Mouse (Mus musculus): ENCODE measurements around the gene Ppp1r21. TPM values are rescaled to one million over a fixed set of nuclear protein-coding genes. Genes with fewer than 3 reads are reported as not detected.

Ppp1r21 gene
- polyA plus RNA-seq (2015; fragmentation: Nextera tagmentation; extraction: Ambion mirVana): 31.0 and 33.8 TPM in 2 replicates

DNA sequence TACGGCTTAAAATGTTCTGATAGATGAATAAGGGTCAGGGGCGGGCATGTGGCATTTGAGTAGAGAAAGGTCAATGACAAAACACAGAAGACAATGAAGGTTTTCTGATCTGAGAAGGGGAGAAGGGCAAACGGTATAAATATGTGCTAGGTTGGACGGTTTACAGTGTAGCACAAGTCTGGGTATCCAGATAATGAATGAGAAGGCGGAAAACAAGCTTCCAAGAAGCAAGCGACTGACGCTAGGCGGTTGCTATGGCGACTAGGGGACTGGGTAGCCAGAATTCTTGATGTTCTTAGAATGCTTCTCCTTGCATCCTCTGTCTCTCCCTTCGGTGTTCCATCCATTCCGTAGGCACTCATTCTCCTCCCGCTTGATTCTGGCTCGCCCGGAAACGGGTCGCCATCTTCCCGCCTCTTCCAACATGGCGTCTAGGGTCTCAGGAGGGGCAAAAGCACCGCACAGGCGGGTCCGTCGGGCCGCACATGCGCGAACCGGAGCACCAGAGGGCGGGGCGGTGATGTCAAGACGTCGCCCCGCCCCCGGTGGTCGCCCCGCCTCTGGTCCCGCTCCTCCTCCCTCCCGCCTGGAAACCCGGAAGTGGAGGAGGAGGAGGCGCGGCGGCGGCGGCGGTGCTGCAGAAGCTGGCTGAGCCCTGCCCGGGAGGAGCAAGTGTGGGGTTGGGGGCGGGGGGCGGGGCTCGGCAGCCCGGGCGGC lies at the start of gene Ppp1r21:
Ppp1r21 (plus strand) TSS at position 600 of the 717 bp plus-strand sequence.
- peak; percentile 95 for DNase-seq (ENCODE audit: low spot score)

DNA sequence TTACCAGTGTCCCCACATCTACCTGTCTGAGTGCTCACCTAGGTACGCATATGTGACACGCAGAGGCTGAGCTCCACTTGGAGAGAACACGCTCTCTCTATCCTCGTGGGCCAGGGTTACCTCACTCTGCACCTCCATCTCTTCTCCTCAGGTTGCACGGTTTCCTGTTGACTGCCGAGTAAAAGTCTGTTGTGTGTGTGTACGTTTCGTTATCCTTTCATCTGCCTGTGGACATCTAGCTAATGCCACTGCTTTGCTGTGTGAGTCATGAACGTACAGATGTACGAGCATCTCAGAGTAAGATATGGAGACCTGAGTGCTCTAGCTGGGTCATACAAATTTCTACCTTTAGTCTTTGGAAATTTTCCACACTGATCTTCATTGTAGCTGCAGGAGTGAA lies 49.5 kb upstream of the Ppp1r21 start:
- DNase-seq (ENCODE audit: low spot score): no peak

DNA sequence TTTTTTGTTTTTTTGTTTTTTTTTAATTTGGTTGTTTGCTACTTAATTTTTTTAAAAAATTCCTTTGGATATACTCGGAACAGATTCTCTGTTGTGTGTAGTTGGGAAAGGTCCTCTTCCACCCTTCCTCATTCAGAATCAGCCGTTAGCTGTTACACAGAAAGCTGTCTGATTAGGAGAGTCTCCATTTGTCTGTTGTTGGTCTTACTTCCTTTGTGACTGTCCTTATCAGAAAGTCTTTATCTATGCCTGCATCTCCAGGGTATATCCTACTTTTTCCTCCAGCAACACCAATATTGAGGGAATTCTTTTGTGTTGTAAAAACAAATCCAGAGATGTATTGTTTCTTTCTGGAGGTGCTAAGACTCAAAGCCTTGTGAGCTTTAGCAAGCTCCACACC lies 48.9 kb upstream of the Ppp1r21 start:
- no peak for DNase-seq (ENCODE audit: low spot score)

DNA sequence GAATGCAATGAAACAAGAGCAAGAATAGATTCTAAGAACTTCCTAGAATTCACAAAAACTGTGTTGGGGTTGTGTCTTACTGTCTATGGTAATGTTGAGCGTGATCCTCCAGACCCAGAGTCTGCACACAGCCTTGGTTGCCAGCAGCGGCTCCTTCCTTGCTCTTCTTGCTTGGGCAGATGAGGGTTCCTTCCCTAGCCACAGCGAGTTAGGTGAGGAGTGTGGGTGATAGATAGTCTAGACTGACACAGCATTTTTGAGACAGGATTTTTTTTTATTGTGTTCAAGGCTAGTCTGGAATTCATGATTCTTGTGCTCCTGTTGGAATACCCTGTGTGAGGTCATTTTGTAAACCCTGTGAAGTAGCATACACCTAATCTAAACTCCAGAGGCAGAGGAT lies 48.3 kb upstream of the Ppp1r21 start:
- no peak for DNase-seq (ENCODE audit: low spot score)

DNA sequence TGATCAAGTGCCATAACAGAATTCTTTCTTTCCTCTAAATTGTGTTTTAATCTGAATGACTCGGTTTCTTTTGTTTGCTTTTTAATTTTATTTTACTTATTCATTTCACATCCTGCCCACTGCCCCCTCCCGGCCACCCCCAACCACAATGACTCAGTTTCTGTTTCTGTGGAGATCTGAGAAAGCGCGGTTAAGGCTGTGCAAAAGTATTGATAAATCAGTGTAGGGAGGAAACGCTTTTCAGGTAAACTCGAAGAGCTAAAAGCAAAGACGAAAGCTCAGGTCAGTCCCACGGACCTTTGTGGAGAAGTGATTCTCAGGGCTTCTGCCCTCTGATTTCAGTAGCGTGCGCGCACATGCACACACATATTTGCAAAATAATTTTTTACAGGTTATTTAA lies 45.4 kb upstream of the Ppp1r21 start:
- DNase-seq (ENCODE audit: low spot score): no peak

DNA sequence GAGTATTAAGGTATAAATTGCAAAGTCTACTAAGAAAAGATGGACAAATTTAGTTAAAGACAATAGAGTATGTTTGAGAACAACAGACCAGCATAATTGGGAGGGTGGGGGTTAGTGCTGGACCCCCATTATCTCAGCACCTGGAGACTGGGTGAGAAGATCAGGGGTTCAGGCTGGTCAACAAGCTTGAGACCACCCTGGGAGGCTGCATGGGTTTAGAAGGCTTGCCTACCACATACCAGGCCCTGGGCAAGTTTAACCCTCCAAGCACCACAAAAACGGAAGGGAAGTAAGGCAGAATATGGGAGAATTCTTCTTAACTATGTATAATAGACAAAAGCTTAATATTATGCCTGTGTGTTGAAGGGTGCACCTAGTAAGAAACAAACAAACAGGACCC lies 45.0 kb upstream of the Ppp1r21 start:
- no peak for DNase-seq (ENCODE audit: low spot score)

DNA sequence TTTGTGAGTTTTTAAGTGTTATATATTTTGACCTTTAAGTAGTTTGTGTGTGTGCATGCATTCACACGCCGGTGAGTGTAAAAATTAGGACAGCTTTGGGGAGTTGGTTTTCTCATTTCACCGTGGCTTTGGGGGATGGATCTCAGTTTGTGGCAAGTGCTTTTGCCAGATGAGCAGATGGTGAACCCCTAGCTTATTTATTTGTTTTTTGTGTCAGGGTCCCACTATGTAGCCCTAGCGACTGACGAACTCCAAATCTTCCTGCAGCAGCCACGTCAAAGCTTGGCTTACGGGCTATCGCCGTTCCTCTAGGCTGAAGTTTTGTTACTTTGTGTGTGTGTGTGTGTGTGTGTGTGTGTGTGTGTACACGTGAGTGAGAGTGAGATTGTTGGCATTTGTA lies 39.4 kb upstream of the Ppp1r21 start:
- no peak for DNase-seq (ENCODE audit: low spot score)

DNA sequence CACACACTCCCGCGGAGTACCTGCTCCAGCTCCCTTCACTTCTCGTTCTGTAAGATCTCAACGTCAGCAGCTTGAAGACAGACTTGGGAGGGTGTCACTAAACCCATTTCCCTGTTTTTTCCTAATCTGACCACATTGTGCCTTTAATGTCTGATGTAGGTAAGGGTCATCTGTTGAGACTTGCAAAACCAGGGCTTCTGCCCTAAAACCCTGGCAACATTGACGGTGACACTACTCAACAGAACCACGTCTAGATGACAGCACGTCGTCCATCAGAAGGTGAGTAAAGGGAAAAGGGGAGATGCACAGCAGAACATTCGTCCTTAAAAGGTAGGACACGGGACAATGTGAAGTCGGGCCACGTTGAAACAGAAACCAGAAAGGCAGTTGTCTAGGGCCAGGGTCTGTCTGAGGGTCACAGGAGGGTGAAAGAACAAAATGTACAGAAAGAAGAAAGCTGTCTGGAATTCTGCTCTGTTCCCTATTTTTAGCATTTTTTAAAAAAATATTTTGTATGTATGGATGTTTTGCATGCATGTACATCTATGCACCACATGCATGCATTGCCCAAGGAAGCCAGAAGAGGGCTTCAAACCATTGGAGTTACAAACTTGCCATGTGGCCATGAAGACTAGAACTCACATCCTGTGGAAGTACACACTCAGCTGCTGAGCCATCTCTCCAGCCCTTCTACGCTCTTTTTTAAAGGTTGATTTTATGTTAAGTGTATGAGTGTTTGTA lies 38.4 kb upstream of the Ppp1r21 start:
- peak; percentile 27 for DNase-seq (ENCODE audit: low spot score)

DNA sequence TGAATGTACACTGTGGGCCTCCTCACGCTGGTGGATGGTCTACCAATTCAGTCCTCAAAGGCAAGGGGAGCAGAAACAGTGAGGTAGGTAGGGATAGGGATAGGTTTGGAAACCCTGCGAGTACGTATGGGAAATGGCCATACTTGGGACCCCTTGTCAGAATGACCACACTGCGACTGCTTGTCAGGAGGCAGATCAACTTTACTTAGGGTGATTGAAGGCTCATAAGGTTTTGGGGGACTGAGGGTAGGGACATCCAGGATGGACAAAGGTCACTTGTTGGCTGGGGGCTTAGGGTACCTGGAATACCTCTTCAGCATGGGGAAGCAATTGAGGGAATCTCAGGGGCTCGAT lies 37.8 kb upstream of the Ppp1r21 start:
- DNase-seq (ENCODE audit: low spot score): no peak

DNA sequence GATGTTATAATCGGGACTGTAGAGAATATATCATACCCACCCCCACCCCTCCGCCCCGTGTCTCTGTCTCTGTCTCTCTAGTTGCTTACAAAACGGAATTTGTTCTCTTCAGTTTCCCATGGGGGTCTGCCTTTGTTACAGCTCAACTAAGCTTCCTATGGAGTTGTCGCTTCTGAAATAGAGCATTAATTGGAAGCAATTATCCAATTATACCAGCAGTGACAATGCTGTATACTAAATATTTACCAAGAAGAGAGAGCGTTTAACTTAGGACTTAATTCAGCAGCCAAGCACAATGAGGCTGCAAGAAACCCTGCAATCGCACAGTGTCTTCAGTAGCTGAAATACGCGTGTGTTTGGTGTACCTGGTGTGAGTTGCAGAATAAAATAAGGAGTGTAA lies 36.4 kb upstream of the Ppp1r21 start:
- DNase-seq (ENCODE audit: low spot score): no peak

DNA sequence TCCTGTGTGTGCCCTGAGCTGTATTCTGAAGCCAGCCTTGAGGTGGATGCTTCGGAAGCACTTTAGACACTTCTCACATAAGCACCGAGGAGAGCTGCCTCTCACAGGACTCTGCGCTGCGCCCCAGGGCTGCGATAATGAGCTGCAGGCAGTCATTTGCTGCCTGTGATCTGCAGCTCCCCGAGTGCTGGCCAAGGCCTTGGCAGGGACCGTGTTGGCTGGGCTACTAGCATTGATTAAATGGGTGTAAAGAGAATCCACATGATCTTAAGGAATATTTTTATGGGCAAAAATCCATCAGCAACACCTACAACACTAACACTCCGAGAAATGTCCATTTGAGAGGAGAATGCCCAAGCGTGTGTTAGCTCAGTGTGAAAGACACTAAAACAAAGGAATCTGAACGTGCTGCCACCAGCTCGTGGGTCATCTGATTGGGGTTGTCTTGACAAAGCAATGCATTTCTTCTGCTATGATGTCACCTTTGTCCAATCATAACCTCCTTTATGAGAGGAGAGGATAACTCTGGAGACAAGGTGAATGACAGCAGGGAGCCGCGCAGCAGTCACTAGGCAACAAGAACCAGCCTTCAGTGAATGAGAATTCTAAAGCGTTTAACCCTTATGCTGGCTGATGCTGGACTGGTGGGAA lies 35.7 kb upstream of the Ppp1r21 start:
- no peak for DNase-seq (ENCODE audit: low spot score)

DNA sequence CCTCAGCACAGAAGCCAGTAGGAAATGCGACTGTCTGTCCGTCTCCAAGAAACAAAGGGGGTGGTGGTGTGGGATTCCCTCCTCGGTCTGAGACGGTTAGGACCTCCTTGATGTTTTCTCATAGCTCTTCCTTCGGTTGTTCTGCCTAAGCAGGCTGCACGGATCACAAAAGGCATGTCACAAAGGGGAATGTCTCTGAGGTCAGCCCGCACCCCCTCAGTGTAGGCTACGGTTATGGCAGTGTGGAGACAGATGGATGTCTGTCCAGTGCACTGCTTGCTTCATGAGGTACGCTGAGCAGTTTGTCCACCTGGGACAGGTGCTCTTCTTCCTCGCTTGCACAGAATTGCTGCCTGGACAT lies 35.2 kb upstream of the Ppp1r21 start:
- no peak for DNase-seq (ENCODE audit: low spot score)

DNA sequence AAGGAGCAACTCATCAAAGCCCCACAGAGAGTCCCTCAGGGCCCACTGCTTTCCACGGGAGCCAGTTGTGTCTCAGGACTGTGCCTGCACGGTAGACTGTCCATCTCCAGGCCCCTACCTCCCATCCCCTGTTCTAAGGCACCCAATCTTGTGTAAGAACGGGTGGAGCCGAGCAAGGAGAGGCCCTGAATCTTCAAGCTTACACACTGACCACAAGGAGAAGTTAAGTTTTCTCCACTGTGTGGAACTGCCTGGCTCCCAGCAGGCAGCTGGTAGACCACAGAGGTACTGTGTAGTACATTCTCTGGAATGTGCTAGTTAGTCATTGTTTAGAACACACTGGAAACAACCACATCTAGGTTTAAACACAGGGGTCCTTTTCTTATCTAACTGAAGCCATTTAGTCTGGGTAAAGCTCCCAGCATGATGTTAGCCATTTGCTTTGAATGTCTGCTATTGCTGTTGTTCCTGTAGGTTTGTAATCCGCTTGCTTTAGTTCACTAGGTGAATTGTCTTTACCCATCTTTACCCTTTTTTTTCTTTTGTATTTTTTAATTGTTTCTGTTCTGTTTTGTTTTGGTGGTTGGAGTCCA lies 31.7 kb upstream of the Ppp1r21 start:
- DNase-seq (ENCODE audit: low spot score): no peak

DNA sequence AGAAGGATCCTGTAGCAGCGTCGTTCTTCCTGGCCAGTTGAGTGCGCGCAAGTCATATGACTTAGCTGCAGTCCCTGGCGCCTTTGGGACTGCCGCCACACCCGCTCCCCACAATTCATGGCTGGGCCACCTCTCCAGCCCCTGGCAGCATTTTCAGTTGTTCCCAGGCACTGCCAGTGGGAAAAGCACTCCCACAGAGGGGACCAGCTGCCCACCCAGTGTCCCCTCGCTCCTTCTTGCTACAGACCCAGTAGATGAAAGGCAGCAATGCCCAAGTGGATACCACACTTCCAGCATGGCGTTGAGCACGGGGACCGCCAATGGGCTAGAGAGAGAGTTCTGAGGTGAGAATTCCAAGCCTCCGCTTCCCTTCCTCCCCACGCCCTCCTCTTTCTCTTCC lies 25.9 kb upstream of the Ppp1r21 start:
- DNase-seq (ENCODE audit: low spot score): no peak

DNA sequence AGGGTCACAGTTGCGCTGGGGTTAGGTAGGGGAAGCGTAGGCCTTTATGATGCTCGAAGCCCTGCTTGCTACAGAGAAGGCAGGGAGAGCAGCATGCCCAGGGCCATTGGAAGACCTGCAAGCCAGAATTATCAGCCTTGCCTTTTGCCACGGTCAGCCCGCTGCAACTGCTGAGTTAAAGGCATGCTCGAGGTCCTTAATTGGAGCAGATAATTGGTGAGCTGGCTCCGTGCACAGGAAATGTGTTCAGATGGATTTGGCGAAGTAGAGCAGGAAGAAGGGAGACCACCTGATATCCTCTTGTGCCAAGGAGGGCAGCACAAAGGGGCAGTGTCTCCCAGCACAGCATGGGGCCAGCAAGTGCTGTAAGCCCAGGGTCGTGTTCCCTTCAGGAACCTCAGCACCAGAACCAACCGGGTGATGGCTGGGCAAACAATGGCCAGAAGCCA lies 24.6 kb upstream of the Ppp1r21 start:
- DNase-seq (ENCODE audit: low spot score): no peak

DNA sequence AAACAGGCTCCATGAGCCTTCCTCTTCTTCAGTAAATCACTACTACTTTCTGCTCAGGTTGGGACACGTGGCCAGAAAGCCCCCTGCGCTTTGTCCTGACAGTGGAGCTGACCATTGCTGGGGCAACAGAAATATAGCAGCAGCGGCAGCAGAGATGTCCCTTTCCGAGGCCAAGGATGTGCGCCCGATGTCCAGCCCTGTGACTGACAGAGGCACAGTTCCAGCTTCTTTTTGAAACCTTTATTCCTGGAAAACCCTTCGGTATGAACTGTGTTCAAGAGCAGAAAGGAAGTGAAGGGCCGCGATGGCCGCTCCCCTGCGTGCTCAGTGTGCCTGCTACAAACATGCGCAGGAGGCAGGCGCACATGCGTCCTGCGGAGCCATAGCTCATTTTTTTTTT lies 24.0 kb upstream of the Ppp1r21 start:
- no peak for DNase-seq (ENCODE audit: low spot score)

DNA sequence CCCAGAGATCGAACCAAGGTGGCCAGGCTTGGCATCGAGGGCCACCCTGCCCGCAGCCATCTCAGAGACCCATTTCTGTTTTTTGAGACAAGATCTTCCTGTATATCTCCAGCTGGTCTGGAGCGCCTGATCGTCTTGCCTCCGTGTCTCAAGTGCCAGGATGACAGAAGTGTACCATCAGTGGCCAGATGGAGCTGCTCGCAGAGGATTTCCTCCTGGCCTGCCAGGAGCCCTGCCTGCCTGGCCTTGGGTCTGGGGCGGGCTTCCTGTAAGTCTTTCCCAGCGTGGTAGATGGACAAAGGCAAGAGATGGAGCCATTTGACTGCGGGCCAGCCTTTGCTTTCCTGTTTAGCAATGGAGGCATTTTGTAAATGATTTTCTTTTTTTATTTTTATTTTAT lies 22.5 kb upstream of the Ppp1r21 start:
- no peak for DNase-seq (ENCODE audit: low spot score)

DNA sequence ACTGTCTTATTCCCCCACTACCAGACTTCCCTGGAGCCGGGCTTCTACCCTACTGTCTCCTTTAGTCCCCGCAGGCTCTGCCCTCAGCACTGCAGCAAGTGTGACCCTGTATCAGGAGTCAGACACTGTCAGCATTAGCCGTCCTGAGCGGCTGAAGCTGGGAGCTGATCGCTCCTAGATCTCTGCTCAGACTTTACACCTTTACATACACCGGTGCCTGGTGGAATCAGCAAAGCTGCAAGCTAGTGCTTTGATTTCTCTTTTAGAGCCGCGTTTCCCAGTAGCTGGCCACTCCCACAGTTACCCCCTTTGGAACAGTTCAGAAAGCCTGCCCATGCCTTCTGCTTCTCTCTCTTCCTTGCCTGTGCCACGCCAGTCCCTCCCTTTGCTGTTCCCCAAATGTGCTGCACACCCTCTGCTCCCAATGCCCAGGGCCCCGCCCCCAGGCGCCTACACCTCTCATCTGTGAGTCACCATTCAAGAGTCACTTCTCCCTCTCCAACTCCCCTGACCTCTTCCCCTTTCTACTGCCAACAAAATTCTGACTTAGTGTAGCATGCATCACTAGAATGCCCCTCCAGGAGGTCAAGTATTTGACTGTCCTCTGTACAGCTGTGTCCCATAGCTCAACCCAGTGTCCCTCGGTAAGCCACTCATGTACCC lies 20.9 kb upstream of the Ppp1r21 start:
- no peak for DNase-seq (ENCODE audit: low spot score)

DNA sequence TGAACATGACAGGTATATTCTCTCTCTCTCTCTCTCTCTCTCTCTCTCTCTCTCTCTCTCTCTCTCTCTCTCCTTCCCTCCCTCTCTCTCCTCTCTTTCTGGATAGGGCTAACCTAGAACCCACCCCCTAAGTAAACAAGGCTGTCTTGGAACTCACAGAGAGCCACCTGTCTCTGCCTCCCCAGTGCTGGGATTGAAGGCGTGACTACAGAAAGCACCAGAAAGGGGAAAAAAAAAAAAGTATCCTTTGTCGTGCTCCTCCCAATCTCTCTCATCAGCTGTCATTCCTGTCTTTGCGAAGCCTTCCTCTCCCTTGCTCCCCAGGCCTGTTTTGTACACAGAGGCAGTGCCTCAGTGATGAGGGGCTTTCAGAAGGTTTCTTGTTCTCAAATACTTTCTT lies 19.9 kb upstream of the Ppp1r21 start:
- DNase-seq (ENCODE audit: low spot score): no peak

DNA sequence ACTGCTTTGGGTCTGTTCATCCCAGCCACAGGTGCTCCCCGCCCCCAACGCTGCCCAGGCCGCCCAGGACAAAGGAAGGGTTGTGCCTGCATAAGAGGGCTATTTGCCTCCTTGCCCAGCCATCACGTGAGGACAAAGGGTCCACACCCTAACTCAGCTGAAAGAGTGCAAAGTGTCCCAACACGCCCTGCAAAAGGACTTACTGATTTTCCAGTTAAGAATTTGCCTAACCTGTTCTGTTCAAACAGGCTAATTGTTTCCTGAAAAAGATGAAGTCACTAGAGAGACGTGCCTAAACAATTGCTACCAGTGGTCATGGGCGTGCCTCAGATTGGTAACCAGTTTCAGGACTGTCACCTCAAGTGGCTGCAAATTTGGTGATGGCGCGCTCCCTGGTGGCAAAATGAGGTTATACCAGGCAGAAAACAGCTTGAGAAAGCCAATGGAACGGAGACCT lies 18.8 kb upstream of the Ppp1r21 start:
- peak; percentile 86 for DNase-seq (ENCODE audit: low spot score)

DNA sequence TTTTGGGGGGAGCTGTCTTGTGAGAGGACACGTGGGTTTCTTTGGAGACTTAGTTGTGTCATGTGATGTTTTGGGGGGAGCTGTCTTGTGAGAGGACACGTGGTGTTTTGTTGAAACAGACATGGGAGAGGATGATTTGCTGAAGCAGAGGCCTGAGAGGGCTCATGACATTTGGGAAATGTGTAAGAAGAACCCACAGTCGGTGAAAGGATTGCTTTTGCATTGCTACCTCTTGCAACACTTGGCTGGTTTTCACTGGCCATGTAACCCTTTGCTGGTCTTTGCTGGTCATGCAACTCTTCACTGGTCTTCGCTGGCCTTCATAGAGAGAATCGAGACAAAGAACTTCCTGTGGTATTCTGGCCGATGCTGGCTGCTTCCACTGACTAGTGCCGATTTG lies 13.4 kb upstream of the Ppp1r21 start:
- no peak for DNase-seq (ENCODE audit: low spot score)

DNA sequence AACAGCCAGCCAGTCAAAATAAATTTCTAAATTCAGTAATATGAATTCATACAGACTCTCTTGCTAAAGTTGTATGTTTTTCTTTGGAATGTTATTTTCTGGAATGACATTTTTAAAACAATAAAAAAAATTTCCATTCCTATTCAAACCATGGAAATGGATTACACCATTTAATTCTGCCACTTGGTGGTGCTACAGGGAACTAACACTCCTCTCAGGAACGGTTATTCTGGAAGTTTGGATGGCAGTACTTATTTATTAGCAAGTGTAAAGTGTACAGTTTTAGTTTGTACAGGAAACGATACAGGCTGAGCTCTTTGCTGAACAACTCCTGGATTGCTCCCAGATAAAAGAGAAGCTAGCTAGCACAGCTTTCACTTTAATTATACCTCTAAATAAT lies 2.1 kb upstream of the Ppp1r21 start:
- no peak for DNase-seq (ENCODE audit: low spot score)
